Mouse (Mus musculus) spleen, postnatal 10 days (tissue): Measurements from ENCODE around the gene Cep70.

Experiments used
- DNase-seq, 2 experiments: peaks; one replicate each; pipeline ENCODE4 v3.0.0; 2021 to 2022; ENCODE audit warnings: low spot score in 2 of 2

The Cep70 gene

DNA sequence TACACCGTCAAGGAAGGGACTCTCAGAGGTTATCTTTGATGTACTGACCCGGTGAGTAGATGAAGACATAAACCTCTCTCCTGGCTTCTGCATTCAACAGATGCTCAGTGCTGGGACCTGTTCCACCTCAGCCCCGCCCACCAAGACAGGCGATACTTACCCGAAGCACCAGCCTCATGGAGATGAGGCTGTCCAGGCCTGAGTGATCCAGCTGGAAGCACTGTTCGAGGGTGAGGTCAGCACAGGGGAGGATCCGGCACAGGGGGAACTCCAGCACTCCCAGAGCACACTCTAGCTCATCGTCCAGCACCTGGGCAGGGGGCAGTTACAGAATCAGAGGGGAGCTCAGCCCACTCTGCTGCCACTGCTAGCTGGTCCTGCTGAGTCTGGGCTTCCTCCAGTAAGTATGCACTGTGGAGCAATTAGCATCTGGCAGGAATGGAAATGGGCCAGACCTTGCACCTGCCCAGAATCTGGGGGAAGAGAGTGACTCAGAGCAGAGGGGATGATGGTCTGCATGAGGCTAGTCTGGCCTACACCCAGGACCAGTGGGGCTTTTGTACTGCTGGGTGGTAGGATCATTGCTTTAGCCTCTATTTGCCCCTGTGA is 76.3 kb downstream of the Cep70 start:
- no peak for DNase-seq

DNA sequence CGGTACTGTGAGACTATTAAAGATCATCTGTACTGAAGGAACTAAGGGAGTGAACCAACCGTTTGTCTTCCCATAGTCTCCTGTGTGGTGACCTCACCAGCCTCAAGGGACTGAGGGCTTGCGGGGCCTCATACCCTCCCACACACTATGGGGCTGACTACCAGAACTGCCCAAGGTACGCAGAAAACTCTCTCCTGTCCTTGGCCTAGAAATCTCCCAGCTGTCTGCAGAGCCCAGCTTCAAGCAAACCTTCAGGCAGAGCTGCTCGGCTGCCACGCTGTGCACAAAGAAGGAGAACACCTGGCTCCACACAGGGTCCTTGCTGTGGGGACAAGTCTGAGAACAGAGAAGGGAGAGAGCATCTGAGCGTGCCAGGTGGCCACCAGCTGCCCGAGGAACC is 76.8 kb downstream of the Cep70 start:
- no peak for DNase-seq

DNA sequence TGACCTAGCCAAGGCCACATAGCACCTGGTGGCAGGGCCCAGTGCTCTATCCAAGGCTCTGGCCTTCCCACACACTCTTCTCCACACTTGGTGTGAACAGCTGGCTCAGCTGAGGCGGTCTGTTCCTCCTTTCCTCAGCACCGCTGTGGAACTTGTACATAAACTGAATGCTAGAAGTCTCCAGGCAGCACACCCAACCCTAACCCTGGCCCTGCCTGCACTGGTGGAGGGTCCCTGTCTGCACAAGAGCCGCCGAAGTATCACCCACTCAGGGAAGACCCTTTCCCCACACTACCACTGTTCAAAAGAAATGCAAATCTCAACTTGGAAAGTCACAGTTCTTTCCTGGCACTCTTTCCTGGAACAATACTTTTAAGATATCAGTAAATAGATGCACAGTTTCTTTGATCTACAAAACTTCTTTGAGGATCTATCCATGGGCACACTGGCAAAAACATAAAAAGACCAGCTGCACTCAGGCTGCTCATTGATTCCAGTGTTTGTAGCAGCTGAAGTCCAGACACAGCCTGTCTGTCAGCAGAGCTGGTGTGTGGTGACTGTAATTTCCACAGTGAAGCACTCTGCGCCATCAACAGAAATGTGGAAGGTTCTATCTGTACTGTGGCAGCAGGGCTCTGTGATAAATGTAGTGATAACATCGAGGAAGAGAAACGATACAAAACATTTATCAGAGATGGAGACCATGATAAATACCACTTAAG is 82.2 kb downstream of the Cep70 start:
- DNase-seq, result no peak

DNA sequence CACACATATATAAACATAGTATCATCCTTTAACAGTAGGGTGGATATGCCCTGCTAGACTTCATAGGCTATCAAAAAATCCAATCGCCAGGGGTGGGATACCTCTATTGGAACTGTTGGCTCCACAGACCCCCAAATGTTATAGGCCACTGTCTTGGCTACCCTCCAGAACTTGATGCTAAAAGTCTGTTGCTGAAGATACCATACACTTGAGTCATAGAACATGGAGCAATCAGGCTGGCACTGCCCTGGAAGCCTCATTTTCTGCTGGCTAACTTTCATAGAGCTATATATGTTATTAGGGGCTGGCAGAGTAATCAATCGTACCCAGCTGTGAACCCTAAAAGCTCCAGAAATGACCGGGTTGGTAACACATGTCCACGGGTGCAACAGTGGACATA is 82.8 kb downstream of the Cep70 start:
- no peak for DNase-seq

DNA sequence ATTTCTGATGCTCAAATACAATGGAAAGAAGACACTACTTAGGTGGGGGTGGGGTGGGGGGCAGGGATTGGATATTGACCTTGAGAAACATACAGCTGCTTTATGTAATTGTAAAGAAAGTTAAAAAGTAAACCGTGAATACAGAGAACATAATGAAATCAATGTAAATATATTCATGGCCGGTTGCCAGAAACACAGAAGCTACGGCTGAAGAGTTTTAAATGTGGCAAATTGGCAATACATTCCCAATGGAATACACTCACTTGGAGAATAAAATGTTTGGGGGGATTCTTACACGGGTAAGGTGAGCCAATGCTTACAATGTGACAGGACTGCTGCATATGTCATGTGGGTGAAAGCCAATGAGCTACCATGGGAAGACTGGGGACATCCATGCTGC is 83.7 kb downstream of the Cep70 start:
- no peak for DNase-seq

DNA sequence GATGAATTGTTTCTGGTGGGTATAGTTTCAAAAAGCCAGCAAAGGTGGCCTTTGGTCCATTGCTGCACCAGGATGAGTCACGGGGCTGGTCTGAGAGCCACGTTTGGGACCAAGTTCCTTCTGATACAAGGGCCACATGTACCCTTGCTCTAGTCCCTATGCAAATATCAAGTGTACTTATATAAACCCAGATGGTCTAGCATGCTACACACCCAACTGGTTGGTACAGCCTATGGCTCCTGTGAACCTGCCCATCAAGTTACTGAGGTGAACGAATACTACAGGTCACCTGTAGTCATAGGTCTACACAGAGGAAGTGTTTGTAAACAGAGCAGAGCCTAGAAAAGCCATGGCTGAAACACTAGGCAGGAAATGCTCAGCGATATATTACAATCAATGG is 93.4 kb downstream of the Cep70 start:
- DNase-seq, result no peak

DNA sequence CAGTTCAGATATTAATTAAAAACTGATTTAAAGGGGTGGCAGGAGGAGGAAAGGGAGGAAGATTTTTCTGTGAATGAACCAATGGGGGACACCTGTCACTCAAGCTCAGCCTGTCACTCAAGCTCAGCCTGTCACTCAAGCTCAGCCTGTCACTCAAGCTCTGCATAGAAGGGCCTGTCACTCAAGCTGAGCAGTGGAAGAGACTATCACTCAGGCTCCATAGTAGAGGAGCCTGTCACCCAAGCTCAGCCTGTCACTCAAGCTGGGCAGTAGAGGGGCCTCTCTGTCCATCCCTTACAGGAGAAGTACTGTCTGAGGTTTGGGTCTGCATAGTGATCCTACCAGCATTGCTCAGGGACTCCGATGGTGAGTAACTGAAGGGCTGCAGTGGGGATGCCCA is 95.1 kb downstream of the Cep70 start:
- no peak for DNase-seq

DNA sequence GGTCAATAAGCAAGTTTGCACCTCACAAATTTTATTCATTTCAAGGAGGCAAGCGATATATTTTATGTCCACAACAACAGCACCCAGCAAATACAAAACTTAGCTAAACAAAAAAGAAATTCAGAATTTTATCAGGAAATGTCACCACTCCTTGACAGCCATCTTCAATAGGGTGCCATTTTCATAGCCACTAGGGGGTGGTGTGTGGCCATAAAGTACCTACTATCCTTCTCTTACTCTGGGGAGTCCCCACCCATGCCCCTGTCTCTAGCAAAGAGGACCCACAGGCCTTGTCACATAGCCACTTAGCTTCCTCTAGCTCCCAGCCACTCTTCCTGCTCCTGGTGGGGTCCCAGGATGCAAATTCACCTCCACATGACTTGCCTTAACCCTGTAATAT is 96.0 kb downstream of the Cep70 start:
- DNase-seq, result no peak

DNA sequence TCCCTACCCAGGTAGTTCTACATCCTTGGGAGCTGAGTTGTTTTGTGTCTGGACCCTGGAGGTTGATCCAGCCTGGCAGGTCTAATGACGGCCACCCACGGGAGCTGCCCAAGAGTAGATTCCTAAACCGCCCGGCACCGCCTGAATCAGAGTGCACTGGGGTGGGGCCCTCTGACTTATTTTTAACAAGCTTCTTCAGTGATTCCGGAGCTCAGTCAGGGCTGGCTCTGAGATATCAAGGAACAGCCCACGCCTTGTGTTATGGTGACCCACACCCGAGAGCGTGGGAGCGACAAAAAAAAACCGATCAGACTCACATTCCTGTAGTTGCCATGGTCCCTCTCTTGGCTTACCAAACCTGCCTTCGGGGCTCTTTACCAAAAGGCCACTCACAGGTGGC is 97.0 kb downstream of the Cep70 start:
- DNase-seq, result no peak

DNA sequence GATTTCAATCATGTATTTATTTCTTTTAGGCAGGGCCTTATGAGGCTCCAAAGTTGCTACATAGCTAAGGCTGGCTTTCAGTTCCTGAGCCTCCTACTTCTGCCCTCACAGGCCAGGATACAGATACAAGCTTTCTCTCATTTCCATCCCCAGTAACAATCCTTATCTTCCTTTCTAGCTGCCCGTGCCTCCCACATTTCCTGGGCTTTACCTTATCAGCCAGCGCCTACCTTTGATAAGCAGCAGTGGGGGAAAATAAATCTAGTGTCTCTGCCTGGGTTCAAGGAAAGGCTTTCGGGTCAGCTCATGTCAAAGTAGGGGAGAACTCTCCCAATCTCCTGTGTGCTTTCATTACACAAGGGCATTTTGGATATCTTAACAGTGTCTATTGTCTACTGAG is 98.4 kb downstream of the Cep70 start:
- DNase-seq, result no peak

DNA sequence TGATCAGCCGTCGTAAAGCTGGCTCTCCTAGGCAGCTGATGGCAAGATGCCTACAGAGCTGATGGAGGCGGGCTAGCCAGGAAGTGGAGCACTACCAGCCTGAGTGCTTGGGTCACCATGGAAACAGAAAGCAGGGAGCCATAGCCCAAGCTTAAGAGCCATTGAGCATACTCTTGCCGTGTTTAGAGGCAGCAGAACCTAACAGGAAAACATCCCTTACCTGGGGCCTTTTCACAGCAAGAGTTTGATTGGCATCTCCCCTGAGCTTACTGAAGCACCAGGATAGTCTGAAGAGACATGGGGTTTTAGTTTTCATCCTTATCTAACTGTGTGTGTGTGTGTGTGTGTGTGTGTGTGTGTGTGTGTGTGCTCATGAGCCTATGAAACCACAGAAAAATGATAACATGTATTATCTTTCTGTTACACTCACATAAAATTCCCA is 102.2 kb downstream of the Cep70 start:
- DNase-seq, result no peak
